26 mouse cellular contexts compared by ENCODE assay signal in the genomic region with DNA sequence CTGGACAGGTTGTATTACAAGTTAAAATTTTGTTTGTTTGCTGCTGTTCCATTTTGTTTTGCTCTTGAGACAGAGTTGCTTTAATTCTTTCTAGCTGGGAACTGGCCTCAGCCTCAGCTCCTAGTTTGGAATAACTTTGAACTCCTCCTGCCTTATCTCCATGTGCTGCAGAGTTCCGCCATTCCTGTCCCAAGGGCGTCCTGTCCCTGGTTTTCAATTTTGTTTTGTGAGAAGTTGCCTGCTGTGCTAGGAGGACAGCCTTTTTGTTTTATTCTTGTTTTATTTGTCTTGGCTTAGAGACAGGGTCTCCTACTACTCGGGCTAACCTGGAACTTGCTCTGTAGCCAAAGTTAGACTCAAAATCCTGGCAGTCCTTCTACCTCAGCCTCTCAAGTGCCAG. TPM values are rescaled to one million over a fixed set of nuclear protein-coding genes. Genes with fewer than 3 reads are reported as not detected.
"Had no signal": no experiment of that assay in that cellular context is flagged by ENCODE, and none has a peak within 500 bp of the region (broad histone marks: within the 10 kb centered on the region; RNA-seq: fewer than 3 reads in every experiment).

No protein-coding gene starts in this region.

- H3K27ac ChIP-seq: gastrocnemius, adult 2 months; hindbrain, embryonic 10.5 days; hindbrain, embryonic 12.5 days; hindbrain, embryonic 14.5 days; intestine, embryonic 15.5 days; layer of hippocampus, adult 2 months; left cerebral cortex, adult 2 months; limb, embryonic 10.5 days; limb, embryonic 12.5 days; liver, embryonic 13.5 days; liver, embryonic 15.5 days had no signal

- H3K9me3 ChIP-seq: heart, embryonic 12.5 days; hindbrain, embryonic 10.5 days; hindbrain, embryonic 12.5 days; intestine, embryonic 15.5 days; limb, embryonic 10.5 days; limb, embryonic 12.5 days; liver, embryonic 13.5 days; liver, embryonic 15.5 days had no signal

- H3K4me2 ChIP-seq: heart, embryonic 12.5 days; hindbrain, embryonic 12.5 days; hindbrain, embryonic 14.5 days; intestine, embryonic 15.5 days; limb, embryonic 12.5 days; liver, embryonic 13.5 days; liver, embryonic 15.5 days had no signal

- DNase-seq: gastrocnemius, adult 2 months; gastrocnemius, postnatal 10 days; gastrocnemius, postnatal 25 days; heart, postnatal 10 days; heart, postnatal 4 days; kidney, adult 18-20 months; kidney, adult 8-10 months; kidney, postnatal 14 days; kidney, postnatal 4 days; liver; liver, embryonic 13.5 days had no signal

- H3K36me3 ChIP-seq: heart, embryonic 12.5 days; hindbrain, embryonic 10.5 days; hindbrain, embryonic 12.5 days; intestine, embryonic 15.5 days; limb, embryonic 10.5 days; limb, embryonic 12.5 days; liver, embryonic 13.5 days; liver, embryonic 15.5 days had no signal

- H3K4me1 ChIP-seq: hindbrain, embryonic 12.5 days; intestine, embryonic 15.5 days; limb, embryonic 10.5 days; limb, embryonic 12.5 days; liver, embryonic 13.5 days; liver, embryonic 15.5 days had no signal

- ATAC-seq: forebrain, embryonic 16.5 days; hindbrain, embryonic 16.5 days; inflammation-experienced regulatory T-cells, adult 6 months; intestine, embryonic 15.5 days; intestine, postnatal 0 days had no signal

- H3K9ac ChIP-seq: heart, embryonic 12.5 days; hindbrain, embryonic 12.5 days; hindbrain, embryonic 14.5 days; intestine, embryonic 15.5 days; limb, embryonic 12.5 days; liver, embryonic 13.5 days; liver, embryonic 15.5 days had no signal

- H3K27me3 ChIP-seq: heart, embryonic 12.5 days; hindbrain, embryonic 12.5 days; intestine, embryonic 15.5 days; limb, embryonic 12.5 days; liver, embryonic 13.5 days; liver, embryonic 15.5 days had no signal

- H3K4me3 ChIP-seq: gastrocnemius, adult 2 months; heart, embryonic 12.5 days; hindbrain, embryonic 10.5 days; hindbrain, embryonic 12.5 days; intestine, embryonic 15.5 days; layer of hippocampus, adult 2 months; left cerebral cortex, adult 2 months; limb, embryonic 10.5 days; limb, embryonic 12.5 days; liver, embryonic 13.5 days; liver, embryonic 15.5 days had no signal

RNA-seq across cellular contexts. Expression of a gene that starts 26.1 kb away (rescaled TPM):
- total RNA-seq: granulocyte monocyte progenitor cell, adult 5-6 weeks had no signal
- polyA plus RNA-seq: inflammation-experienced regulatory T-cells, adult 6 months had no signal
